Mouse (Mus musculus) neural tube, embryonic 13.5 days (tissue): ENCODE results near the gene 3110040M04Rik. TPM values are rescaled to one million over a fixed set of nuclear protein-coding genes. Genes with fewer than 3 reads are reported as not detected.
"Not testable (repeated sequence)": the region's sequence is repeated elsewhere in the genome, so short reads cannot be mapped to it uniquely, and the experiment has no call there.

Source experiments
- ATAC-seq: fragments of 200-750 bp; cut with Nextera tagmentation; 2 replicates; pipeline ENCODE4 v1.8.0; 2017; ENCODE audit warnings: low read depth, mild to moderate bottlenecking, moderate TSS enrichment, moderate library complexity
- H3K27ac ChIP-seq: fragments of 300-500 bp; sonication (generic); replicated peaks from 2 replicates; pipeline ENCODE4 v1.5.1; 2015; ENCODE audit warnings: moderate library complexity, mild to moderate bottlenecking, inconsistent platforms
- H3K27me3 ChIP-seq: fragments of 300-500 bp; sonication (generic); 2 replicates; pipeline ENCODE4 v1.6.1; 2015; ENCODE audit warnings: mild to moderate bottlenecking, inconsistent platforms
- H3K36me3 ChIP-seq: fragments of 300-500 bp; sonication (generic); 2 replicates; pipeline ENCODE4 v1.6.1; 2015; ENCODE audit warnings: mild to moderate bottlenecking, inconsistent platforms
- H3K4me1 ChIP-seq: fragments of 300-500 bp; sonication (generic); replicated peaks from 2 replicates; pipeline ENCODE4 v1.6.1; 2015; ENCODE audit warnings: inconsistent platforms
- H3K4me2 ChIP-seq: fragments of 300-500 bp; sonication (generic); 2 replicates; pipeline ENCODE4 v1.6.1; 2015; ENCODE audit warnings: inconsistent platforms, mild to moderate bottlenecking, moderate library complexity
- H3K4me3 ChIP-seq: fragments of 300-500 bp; sonication (generic); 2 replicates; pipeline ENCODE4 v1.5.1; 2015; ENCODE audit warnings: mild to moderate bottlenecking, inconsistent platforms
- H3K9ac ChIP-seq: fragments of 300-500 bp; sonication (generic); 2 replicates; pipeline ENCODE4 v1.6.1; 2015; ENCODE audit warnings: moderate library complexity, mild to moderate bottlenecking, inconsistent platforms
- H3K9me3 ChIP-seq: fragments of 300-500 bp; sonication (generic); 2 replicates; pipeline ENCODE4 v1.6.1; 2016; ENCODE audit warnings: inconsistent platforms
- WGBS: fragments of 180-500 bp; shearing (Covaris S2); methylation state at CpG from one replicate; pipeline ENCODE4 v1.1.7; 2015; 5-methylcytosine and 5-hydroxymethylcytosine counted together
- polyA plus RNA-seq: library from polyadenylated mRNA; unstranded; fragments of >200 nt; fragmentation: Nextera tagmentation; extraction: Ambion mirVana; gene quantifications from 2 replicates; pipeline ENCODE4 v1.2.1, GENCODE M21; 2015

3110040M04Rik gene
- polyA plus RNA-seq, 1 experiment from 2014 or later = not detected

- H3K4me3 ChIP-seq = peak overlapping the region; percentile 23
- no peak overlapping the region for H3K9ac ChIP-seq
- H3K9me3 ChIP-seq = no peaks in the 10 kb centered on the region
- WGBS = 1% methylated on average over 10 of the region's 10 CpGs
- ATAC-seq = peak; percentile 77
- peaks cover 12% of the 10 kb centered on the region for H3K4me1 ChIP-seq
- H3K27me3 ChIP-seq = no peaks in the 10 kb centered on the region
- no peak overlapping the region for H3K27ac ChIP-seq
- H3K36me3 ChIP-seq = no peaks in the 10 kb centered on the region
- H3K4me2 ChIP-seq = peak overlapping the region; percentile 50
Measured at GRCm38 (mm10) chr1:151177030-151177936, 26.6 kb upstream of the 3110040M04Rik start.

- no peak overlapping the region for H3K9ac ChIP-seq
- no peaks in the 10 kb centered on the region for H3K36me3 ChIP-seq
- peak; percentile 52; the same call in 1 of the 2 replicates for ATAC-seq
- H3K27me3 ChIP-seq = no peaks in the 10 kb centered on the region
- whole genome bisulfite sequencing = under 1% methylated on average over 4 of the region's 4 CpGs
- H3K9me3 ChIP-seq = no peaks in the 10 kb centered on the region
- H3K4me2 ChIP-seq = peak overlapping the region; percentile 50
- peak overlapping the region; percentile 23 for H3K4me3 ChIP-seq
- 0 out of 2 replicates have a peak overlapping the region, but pooled peaks have one; percentile 1 for H3K27ac ChIP-seq
- H3K4me1 ChIP-seq = peaks cover 12% of the 10 kb centered on the region
Measured at GRCm38 (mm10) chr1:151177937-151178271, 26.0 kb upstream of the 3110040M04Rik start.

GRCm38 (mm10) chr1:151178505-151179083, 25.3 kb upstream of the 3110040M04Rik start:
- Histone ChIP-seq H3K4me2 (no peak overlapping the region), H3K4me1 (peaks cover 12% of the 10 kb centered on the region), H3K27me3 (no peaks in the 10 kb centered on the region), H3K4me3 (no peak overlapping the region), H3K36me3 (no peaks in the 10 kb centered on the region), H3K27ac (no peak overlapping the region), H3K9me3 (no peaks in the 10 kb centered on the region), H3K9ac (no peak overlapping the region)
- WGBS = 15% methylated on average over 2 of the region's 2 CpGs
- peak; percentile 72; the same call in 1 of the 2 replicates for ATAC-seq

GRCm38 (mm10) chr1:151180167-151180566, 23.8 kb upstream of the 3110040M04Rik start:
- Histone ChIP-seq H3K4me1 (peaks cover 12% of the 10 kb centered on the region), H3K4me3 (no peak overlapping the region), H3K9ac (no peak overlapping the region), H3K9me3 (no peaks in the 10 kb centered on the region), H3K36me3 (no peaks in the 10 kb centered on the region), H3K27me3 (no peaks in the 10 kb centered on the region), H3K27ac (no peak overlapping the region), H3K4me2 (no peak overlapping the region)
- ATAC-seq = no peak
- WGBS = 88% methylated on average over 2 of the region's 2 CpGs

GRCm38 (mm10) chr1:151182266-151182665, 21.7 kb upstream of the 3110040M04Rik start, which contains the start of gene Gm47985:
Gene Gm47985, plus strand, starts transcription at chr1:151182537.
- H3K4me1 ChIP-seq, H3K36me3 ChIP-seq, ATAC-seq, H3K9me3 ChIP-seq, H3K27me3 ChIP-seq, H3K9ac ChIP-seq, H3K4me2 ChIP-seq, H3K27ac ChIP-seq, H3K4me3 ChIP-seq: not testable (repeated sequence)
- 60% methylated on average over 1 of the region's 7 CpGs for WGBS

- not testable (repeated sequence) for H3K4me2 ChIP-seq, H3K27me3 ChIP-seq, ATAC-seq, H3K4me1 ChIP-seq, H3K27ac ChIP-seq, H3K9ac ChIP-seq, H3K36me3 ChIP-seq, H3K9me3 ChIP-seq, H3K4me3 ChIP-seq
- 87% methylated on average over 3 of the region's 3 CpGs for WGBS
Measured at GRCm38 (mm10) chr1:151186186-151186585, 17.7 kb upstream of the 3110040M04Rik start.

- H3K27ac ChIP-seq, H3K9ac ChIP-seq, H3K4me2 ChIP-seq, H3K9me3 ChIP-seq, H3K4me1 ChIP-seq, H3K4me3 ChIP-seq, H3K36me3 ChIP-seq, H3K27me3 ChIP-seq, ATAC-seq: not testable (repeated sequence)
- 88% methylated on average over 4 of the region's 4 CpGs for WGBS
Measured at GRCm38 (mm10) chr1:151186879-151187424, 17.0 kb upstream of the 3110040M04Rik start.

GRCm38 (mm10) chr1:151188469-151188868, 15.5 kb upstream of the 3110040M04Rik start:
- H3K9me3 ChIP-seq = no peaks in the 10 kb centered on the region
- no peaks in the 10 kb centered on the region for H3K4me1 ChIP-seq
- no peak for ATAC-seq
- WGBS = 91% methylated on average over 4 of the region's 4 CpGs
- no peaks in the 10 kb centered on the region for H3K36me3 ChIP-seq
- no peak overlapping the region for H3K9ac ChIP-seq
- H3K27me3 ChIP-seq = no peaks in the 10 kb centered on the region
- no peak overlapping the region for H3K4me2 ChIP-seq
- no peak overlapping the region for H3K4me3 ChIP-seq
- no peak overlapping the region for H3K27ac ChIP-seq

GRCm38 (mm10) chr1:151192075-151192474, 11.8 kb upstream of the 3110040M04Rik start, which contains the start of gene Gm8947:
Gene Gm8947, plus strand, starts transcription at chr1:151192376.
- H3K27me3 ChIP-seq, H3K36me3 ChIP-seq, H3K4me1 ChIP-seq, H3K9ac ChIP-seq, H3K4me3 ChIP-seq, ATAC-seq, H3K4me2 ChIP-seq, H3K27ac ChIP-seq, H3K9me3 ChIP-seq: not testable (repeated sequence)
- 89% methylated on average over 2 of the region's 7 CpGs for WGBS

- 94% methylated on average over 15 of the region's 15 CpGs for WGBS
- not testable (repeated sequence) for ATAC-seq, H3K27me3 ChIP-seq, H3K4me1 ChIP-seq, H3K27ac ChIP-seq, H3K4me2 ChIP-seq, H3K36me3 ChIP-seq, H3K9me3 ChIP-seq, H3K9ac ChIP-seq, H3K4me3 ChIP-seq
Measured at GRCm38 (mm10) chr1:151192739-151193138, 11.2 kb upstream of the 3110040M04Rik start.

- ATAC-seq, H3K4me1 ChIP-seq, H3K27me3 ChIP-seq, H3K4me2 ChIP-seq, H3K36me3 ChIP-seq, H3K27ac ChIP-seq, H3K9ac ChIP-seq, H3K4me3 ChIP-seq, H3K9me3 ChIP-seq: not testable (repeated sequence)
- 74% methylated on average over 4 of the region's 4 CpGs for WGBS
Measured at GRCm38 (mm10) chr1:151195986-151196385, 7.9 kb upstream of the 3110040M04Rik start.

- H3K9me3 ChIP-seq, H3K36me3 ChIP-seq, H3K4me2 ChIP-seq, H3K9ac ChIP-seq, H3K4me1 ChIP-seq, ATAC-seq, H3K4me3 ChIP-seq, H3K27me3 ChIP-seq, H3K27ac ChIP-seq: not testable (repeated sequence)
- WGBS = 91% methylated on average over 3 of the region's 3 CpGs
Measured at GRCm38 (mm10) chr1:151196690-151197089, 7.2 kb upstream of the 3110040M04Rik start.
